Mouse (Mus musculus): ENCODE results near the gene Eef2k.

DNA sequence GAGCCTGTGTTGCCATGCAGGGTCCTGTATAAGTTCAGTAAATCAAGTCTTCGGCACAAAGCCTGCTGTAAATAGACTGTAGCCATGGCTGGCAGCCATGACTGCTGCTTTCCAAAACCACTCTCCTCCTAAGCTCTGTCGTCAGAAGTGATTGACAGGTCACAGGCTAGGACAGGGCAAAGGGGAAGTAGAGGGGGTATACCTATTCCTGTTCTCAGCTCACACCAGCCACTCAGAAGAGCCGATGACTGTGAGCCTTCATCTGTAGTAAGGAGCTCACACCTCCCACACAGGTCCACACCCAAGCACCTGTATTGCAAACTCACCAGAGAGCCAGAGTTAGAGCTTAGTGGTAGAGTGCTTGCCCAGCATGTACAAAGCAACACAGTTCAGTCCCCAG, 46.3 kb upstream of the Eef2k start:
- no peak for TF ChIP-seq EP300 (IDR thresholded peaks at IDR 0.05; ENCODE audit: insufficient read depth, low read depth, low read length)
- TF ChIP-seq CTCF (IDR thresholded peaks at IDR 0.05; ENCODE audit: low read depth, low read length) = no peak
